Mouse (Mus musculus) myocyte (in vitro differentiated cells): ENCODE results near the gene Diras1.

Experiments used
- CEBPB ChIP-seq: IDR thresholded peaks from 2 replicates; pipeline ENCODE4 v1.6.1; 2011; ENCODE audit warnings: mild to moderate bottlenecking, moderate library complexity; ENCODE audit not compliant: poor library complexity, insufficient read depth, severe bottlenecking
- E2F4 ChIP-seq: IDR thresholded peaks from one replicate; pipeline ENCODE4 v1.6.1; 2011; ENCODE audit warnings: mild to moderate bottlenecking, control low read depth, moderate library complexity; ENCODE audit not compliant: insufficient read depth
- MAX ChIP-seq: IDR thresholded peaks from one replicate; pipeline ENCODE4 v1.6.1; 2011; ENCODE audit warnings: low read depth, mild to moderate bottlenecking, control low read depth
- MYOD1 ChIP-seq, 3 experiments: IDR thresholded peaks; one replicate each; pipeline ENCODE4 v1.6.1; 2011; ENCODE audit warnings: control low read depth in 2 of 3, low read depth in 2 of 3, mild to moderate bottlenecking in 2 of 3, moderate library complexity in 1 of 3; ENCODE audit not compliant: insufficient read length in 2 of 3, control insufficient read depth in 1 of 3
- POLR2A ChIP-seq: IDR thresholded peaks from one replicate; pipeline ENCODE4 v1.6.1; 2011; ENCODE audit warnings: low read depth, mild to moderate bottlenecking, control low read depth, moderate library complexity; ENCODE audit not compliant: insufficient read length
- REST ChIP-seq: IDR thresholded peaks from one replicate; pipeline ENCODE4 v1.6.1; 2011; ENCODE audit warnings: mild to moderate bottlenecking, control low read depth, moderate library complexity; ENCODE audit not compliant: insufficient read depth, insufficient read length
- TCF12 ChIP-seq: IDR thresholded peaks from one replicate; pipeline ENCODE4 v1.6.1; 2011; ENCODE audit warnings: mild to moderate bottlenecking, control low read depth; ENCODE audit not compliant: poor library complexity, insufficient read depth, severe bottlenecking
- USF1 ChIP-seq: IDR thresholded peaks from one replicate; pipeline ENCODE4 v1.6.1; 2011; ENCODE audit warnings: low read depth, mild to moderate bottlenecking, control low read depth, moderate library complexity

DNA sequence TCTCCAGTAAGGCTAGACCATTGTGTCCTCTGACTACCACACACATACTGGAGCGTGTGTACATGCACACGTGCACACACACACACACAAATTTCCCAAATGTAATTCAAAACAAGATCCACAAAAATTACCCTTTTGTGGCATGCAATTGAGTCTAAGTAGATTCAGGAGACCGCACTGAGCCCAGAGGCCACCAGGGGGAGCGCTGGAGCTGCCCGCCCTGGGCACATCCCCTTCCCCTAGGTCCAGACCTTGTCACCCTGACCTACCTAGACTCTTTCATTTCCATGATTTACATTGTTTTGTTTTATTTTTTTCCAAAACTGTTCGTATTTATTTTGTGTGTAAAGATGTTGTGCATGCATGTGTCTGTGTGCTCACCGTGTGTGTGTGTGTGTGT, 8.8 kb downstream of the Diras1 start:
- TF ChIP-seq CEBPB: no peak
- TF ChIP-seq TCF12: no peak
- TF ChIP-seq MAX: no peak
- no peak for TF ChIP-seq POLR2A
- TF ChIP-seq MYOD1 (IDR thresholded peaks at IDR 0.05; ENCODE audit: control insufficient read depth in 1 of 3, insufficient read length in 2 of 3, low read depth in 2 of 3): no peak
- no peak for TF ChIP-seq E2F4
- no peak for TF ChIP-seq REST
- TF ChIP-seq USF1: no peak
